Mouse (Mus musculus) cerebellum, adult 11-12 months (tissue): ENCODE data around the gene Rpl14.

Source experiments
- DNase-seq: peaks from one replicate; pipeline ENCODE4 v3.0.0; 2022

Rpl14 gene

GRCm38 (mm10) chr9:120618101-120618500 lies 46.9 kb downstream of the Rpl14 start:
- DNase-seq: no peak

- no peak for DNase-seq
These were observed 48.1 kb downstream of the Rpl14 start for GRCm38 (mm10) chr9:120619347-120619708.

- DNase-seq: peak; percentile 82
These were observed 48.6 kb downstream of the Rpl14 start for GRCm38 (mm10) chr9:120619709-120620408.

- no peak for DNase-seq
These were observed 49.1 kb downstream of the Rpl14 start for GRCm38 (mm10) chr9:120620409-120620745.
